Mouse (Mus musculus) cerebellum, postnatal 14 days (tissue): ENCODE results near the gene Gm5105.

Experiments
- DNase-seq, 2 experiments: peaks; one replicate each; pipeline ENCODE4 v3.0.0; 2021; ENCODE audit warnings: mixed read lengths in 2 of 2

The Gm5105 gene

GRCm38 (mm10) chr3:138067288-138067687, at the start of gene Gm5105:
TSS of gene Gm5105 (minus strand) at chr3:138067388.
- DNase-seq: no peak

- DNase-seq: no peak
Measured at GRCm38 (mm10) chr3:138116871-138117270, 49.7 kb upstream of the Gm5105 start.

GRCm38 (mm10) chr3:138114106-138114505, 46.9 kb upstream of the Gm5105 start:
- no peak for DNase-seq

- DNase-seq: no peak
Measured at GRCm38 (mm10) chr3:138110910-138111782, 44.0 kb upstream of the Gm5105 start.

- DNase-seq: no peak
Measured at GRCm38 (mm10) chr3:138106887-138107286, 39.7 kb upstream of the Gm5105 start.

GRCm38 (mm10) chr3:138105056-138105455, 37.9 kb upstream of the Gm5105 start:
- DNase-seq: no peak

- no peak for DNase-seq
Measured at GRCm38 (mm10) chr3:138103690-138104089, 36.5 kb upstream of the Gm5105 start.

- DNase-seq: no peak
Measured at GRCm38 (mm10) chr3:138101936-138102335, 34.7 kb upstream of the Gm5105 start.

- DNase-seq: no peak
Measured at GRCm38 (mm10) chr3:138097718-138098117, 30.5 kb upstream of the Gm5105 start.

GRCm38 (mm10) chr3:138096263-138097028, 29.3 kb upstream of the Gm5105 start:
- no peak for DNase-seq

- peak; percentile 47 to 48 for DNase-seq
Measured at GRCm38 (mm10) chr3:138095718-138096117, 28.5 kb upstream of the Gm5105 start.

GRCm38 (mm10) chr3:138095301-138095700, 28.1 kb upstream of the Gm5105 start:
- DNase-seq: peak in 1 of 2 experiments; percentile 22

- DNase-seq: peak in 1 of 2 experiments; percentile 45
Measured at GRCm38 (mm10) chr3:138083896-138084295, 16.7 kb upstream of the Gm5105 start.

- peak; percentile 32 to 53 for DNase-seq
Measured at GRCm38 (mm10) chr3:138083073-138083637, 16.0 kb upstream of the Gm5105 start.

- DNase-seq: no peak
Measured at GRCm38 (mm10) chr3:138078701-138079100, 11.5 kb upstream of the Gm5105 start.

- peak; percentile 64 to 80 for DNase-seq
Measured at GRCm38 (mm10) chr3:138077476-138078340, 10.5 kb upstream of the Gm5105 start.

GRCm38 (mm10) chr3:138075209-138075608, 8.0 kb upstream of the Gm5105 start:
- DNase-seq: peak; percentile 76 to 78

GRCm38 (mm10) chr3:138074214-138074613, 7.0 kb upstream of the Gm5105 start:
- DNase-seq: no peak

- DNase-seq: no peak
Measured at GRCm38 (mm10) chr3:138071476-138072073, 4.4 kb upstream of the Gm5105 start.

- DNase-seq: no peak
Measured at GRCm38 (mm10) chr3:138071004-138071403, 3.8 kb upstream of the Gm5105 start.

GRCm38 (mm10) chr3:138069756-138070511, 2.7 kb upstream of the Gm5105 start:
- no peak for DNase-seq
